Mouse (Mus musculus) C2C12 (cell line): ENCODE results near the gene Mef2d.

Experiments used
- CTCF ChIP-seq: IDR thresholded peaks from one replicate; pipeline ENCODE4 v1.5.1; 2011; ENCODE audit not compliant: control insufficient read depth, insufficient read depth, insufficient read length
- MYOD1 ChIP-seq: IDR thresholded peaks from one replicate; pipeline ENCODE4 v1.6.1; 2011; ENCODE audit warnings: low read depth; ENCODE audit not compliant: control insufficient read depth, insufficient read length

- TF ChIP-seq CTCF (no peak), MYOD1 (no peak)
These were observed 33.0 kb upstream of the Mef2d start for GRCm38 (mm10) chr3:88109126-88109525.
